Mouse (Mus musculus) adrenal gland, postnatal 25 days (tissue): ENCODE results near the gene Tsnax. TPM values are rescaled to one million over a fixed set of nuclear protein-coding genes. Genes with fewer than 3 reads are reported as not detected.

ENCODE experiments used
- DNase-seq: peaks from one replicate; pipeline ENCODE4 v3.0.0; 2021; ENCODE audit warnings: mixed read lengths
- long read RNA-seq: library from polyadenylated mRNA; stranded (forward); transcript quantifications from one replicate; pipeline ENCODE4 v2.0.0, GENCODE M21; 2021
- total RNA-seq: library from RNA; stranded (reverse); gene quantifications from 2 replicates; pipeline ENCODE4 v1.2.3, GENCODE M21; 2021

Gene Tsnax
- total RNA-seq: 84.8 and 93.5 TPM in 2 replicates
- long read RNA-seq, transcript Tsnax-202 (5 exons, 2,169 nt): minor isoform, 5 of 232 reads
- long read RNA-seq, transcript Tsnax-201 (6 exons, 2,391 nt): major isoform, 214 of 232 reads
- long read RNA-seq, partial matches to known transcripts: 10 of 232 reads
- long read RNA-seq, other reads (novel, unspliced or antisense): 3 of 232 reads

DNA sequence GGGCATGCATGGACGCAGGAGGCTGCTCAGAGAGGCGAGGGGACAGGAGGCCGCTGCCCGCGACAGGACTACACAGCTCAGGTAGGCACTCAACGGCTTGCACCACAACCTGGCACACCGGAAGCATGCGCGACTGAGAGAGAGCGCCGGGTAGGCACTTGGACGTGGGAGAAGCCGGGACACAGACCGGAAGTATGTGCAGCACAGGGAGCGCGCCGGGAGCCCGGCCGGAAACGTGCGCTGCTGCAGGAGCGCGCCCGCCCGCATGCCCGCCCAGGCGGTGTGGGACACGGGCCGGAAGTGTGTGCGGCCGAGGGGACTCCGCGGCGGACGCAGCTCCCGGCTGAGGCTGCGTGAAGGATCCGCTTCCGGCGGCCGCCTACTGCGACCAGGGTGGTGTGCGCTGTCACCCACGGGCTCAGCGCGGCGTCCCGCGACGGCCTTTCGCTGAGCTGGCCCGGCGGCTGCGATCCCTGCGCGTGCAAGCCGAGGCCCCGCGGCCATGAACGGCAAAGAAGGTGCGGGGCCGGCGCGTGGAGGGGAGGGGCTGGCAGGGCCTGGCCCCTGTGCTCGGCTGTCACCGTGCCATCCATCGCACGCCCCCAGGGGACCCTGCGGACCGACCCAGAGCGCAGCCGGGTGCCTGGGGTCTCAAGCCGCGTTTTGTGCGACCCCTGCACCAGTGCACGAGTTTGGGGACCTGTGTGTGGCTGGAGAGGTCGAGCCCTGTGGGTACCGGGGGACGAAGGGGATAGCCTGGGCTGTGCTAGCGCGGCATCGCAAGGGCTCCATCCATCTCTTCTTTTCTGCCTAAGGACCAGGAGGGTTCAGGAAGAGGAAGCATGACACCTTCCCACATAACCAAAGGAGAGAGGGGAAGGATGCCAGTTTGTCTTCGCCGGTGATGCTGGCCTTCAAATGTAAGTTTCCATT, at the start of gene Tsnax:
Tsnax (plus strand) TSS at position 303 of the 933 bp plus-strand sequence.
- DNase-seq: peak; percentile 93

DNA sequence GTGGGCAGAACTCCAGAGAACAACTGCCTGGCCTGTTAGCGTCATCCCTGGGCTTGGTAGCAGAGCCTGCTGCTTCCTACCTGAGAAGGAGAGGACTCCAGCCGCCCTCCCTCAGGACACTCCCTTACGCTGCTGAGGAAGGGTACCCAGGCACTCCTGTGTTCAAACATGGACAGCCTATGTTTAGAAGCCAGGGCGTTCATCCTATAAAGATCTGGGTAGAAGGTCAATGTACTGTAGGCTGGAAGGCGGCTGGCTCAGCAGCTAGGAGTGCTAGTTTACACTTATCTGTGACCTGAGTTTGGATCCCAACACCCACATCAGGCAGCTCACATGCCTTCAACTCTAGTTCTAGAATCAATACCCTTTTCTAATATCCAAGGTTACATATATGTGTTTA, 49.6 kb upstream of the Tsnax start:
- no peak for DNase-seq

GRCm38 (mm10) chr8:124964966-124965365, 47.8 kb upstream of the Tsnax start:
- DNase-seq: no peak

GRCm38 (mm10) chr8:124970312-124970933, 42.4 kb upstream of the Tsnax start:
- DNase-seq: no peak

GRCm38 (mm10) chr8:124973221-124973620, 39.6 kb upstream of the Tsnax start:
- DNase-seq: no peak

DNA sequence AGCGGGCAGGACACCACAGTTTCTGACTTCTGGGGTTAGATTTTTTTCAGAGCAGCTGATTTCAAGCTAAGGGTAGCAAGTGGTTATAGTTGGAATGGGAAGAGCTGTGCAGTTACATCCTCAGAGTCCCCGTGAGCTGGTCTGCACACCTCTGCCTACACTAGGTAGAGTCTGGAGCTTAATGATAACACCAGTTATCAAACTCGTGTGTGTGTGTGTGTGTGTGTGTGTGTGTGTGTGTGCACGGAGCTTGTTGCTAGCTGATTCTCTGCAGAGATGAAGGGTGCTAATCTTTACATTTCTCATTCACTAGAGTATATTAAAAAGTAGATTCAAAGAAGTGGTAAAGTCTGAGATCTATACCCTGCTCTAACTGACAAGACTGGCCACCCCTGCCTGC, 38.5 kb upstream of the Tsnax start:
- no peak for DNase-seq

- DNase-seq: no peak
Measured at GRCm38 (mm10) chr8:124976211-124976610, 36.6 kb upstream of the Tsnax start.

DNA sequence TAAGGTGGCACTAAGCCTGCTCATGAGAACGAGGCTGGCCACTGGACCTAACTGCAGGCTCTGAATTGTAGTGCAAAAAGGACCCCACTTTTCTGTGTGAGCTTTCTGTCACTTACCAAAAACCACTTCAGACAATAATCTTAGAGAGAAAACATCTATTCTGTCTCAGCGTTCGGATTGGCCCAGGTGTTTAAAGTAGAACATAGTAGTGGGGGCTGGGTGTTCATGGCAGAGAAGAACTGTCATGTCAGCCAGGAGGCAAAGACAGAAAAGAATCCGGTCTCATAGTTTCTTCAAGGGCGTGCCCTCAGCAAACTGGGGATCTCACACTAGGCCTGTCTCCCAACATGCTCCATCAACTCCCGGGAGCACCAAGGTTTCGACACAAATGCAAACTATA, 34.8 kb upstream of the Tsnax start:
- DNase-seq: no peak

DNA sequence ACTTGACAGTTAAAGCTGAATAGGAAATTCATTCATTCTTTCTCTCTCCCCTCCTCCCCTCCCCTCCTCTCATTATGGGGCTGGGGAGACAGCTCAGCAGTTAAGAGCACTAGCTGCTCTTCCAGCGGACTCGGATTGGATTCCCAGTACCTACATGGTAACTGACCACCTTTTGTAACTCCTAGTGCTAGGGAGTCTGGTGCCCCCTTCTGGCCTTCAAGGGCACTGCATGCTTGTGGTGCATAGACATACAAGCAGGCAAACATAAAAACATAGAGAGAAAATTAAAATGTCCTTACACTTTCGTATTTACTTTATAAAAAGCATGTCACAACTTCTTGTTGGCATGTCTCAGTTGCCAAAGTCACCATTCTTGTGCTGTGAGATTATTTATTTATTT, 32.8 kb upstream of the Tsnax start:
- DNase-seq: no peak

- DNase-seq: no peak
Measured at GRCm38 (mm10) chr8:124980828-124981227, 32.0 kb upstream of the Tsnax start.

DNA sequence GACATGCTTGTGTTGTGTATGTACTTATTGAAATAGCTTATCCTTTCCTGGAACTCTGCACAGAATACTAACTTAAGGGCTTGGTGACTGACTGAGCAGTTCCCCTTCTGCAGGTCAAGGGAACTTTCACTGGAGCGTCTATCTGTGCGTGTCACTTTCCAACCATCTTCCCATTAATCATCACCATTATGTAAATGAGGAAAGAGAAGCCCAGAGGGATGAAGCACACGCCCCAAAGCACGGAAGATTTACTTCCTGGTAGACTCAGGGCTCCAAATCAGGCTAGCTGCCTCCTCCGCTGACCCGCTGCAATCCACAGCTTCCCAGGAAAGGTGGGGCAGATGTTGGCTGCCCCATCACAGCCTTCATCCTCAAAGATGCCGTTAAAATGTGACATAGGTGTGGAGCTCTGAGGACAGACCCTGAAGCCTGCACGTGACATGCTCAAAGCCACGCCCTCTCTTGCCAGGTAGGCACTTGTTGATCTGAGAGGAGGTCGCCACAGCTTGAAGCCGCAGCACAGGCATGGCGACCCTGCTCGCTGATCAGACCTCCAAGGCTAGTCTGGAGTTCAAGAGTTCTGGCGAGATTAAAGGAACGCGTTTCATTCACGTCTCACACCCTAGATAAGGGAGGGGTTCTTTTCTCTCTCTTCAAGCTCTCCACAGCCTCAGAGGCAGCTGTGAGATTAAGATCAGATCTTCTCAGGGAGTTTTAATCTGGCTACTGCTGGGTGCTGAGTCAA, 21.7 kb upstream of the Tsnax start:
- DNase-seq: no peak

DNA sequence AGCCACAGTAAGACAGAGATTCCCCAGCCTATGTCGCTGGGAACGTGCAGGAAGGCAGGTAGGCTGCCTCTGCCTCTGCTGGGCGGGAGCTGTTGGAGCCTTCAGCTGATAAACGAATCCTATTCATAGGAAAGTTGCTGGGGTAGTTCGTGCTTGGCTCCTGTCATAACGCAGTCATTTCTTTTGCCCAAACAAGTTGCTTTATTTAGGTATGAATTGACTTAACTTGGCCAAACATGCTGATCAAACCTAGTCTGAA, 21.2 kb upstream of the Tsnax start:
- no peak for DNase-seq

- DNase-seq: no peak
Measured at GRCm38 (mm10) chr8:124995776-124996175, 17.0 kb upstream of the Tsnax start.

DNA sequence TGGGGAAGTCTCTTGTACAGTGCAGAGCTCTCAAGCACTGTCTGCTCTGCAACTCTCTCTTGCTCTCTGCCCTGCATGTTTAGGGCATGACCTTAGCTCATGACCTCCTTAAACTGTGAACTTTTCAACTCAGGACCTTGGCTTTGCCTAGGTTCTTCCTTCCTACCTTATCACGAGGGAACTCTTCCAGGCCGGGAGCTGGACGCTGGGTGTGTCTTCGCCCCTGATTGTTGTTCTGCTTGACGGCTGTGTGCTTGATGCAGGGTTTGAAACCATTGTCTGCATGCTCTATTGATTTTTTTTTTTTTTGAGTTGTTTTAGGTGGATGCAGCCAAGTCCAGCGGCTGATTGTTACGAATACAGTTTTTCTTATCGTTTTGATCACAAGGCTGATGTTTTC, 11.3 kb downstream of the Tsnax start:
- DNase-seq: no peak

DNA sequence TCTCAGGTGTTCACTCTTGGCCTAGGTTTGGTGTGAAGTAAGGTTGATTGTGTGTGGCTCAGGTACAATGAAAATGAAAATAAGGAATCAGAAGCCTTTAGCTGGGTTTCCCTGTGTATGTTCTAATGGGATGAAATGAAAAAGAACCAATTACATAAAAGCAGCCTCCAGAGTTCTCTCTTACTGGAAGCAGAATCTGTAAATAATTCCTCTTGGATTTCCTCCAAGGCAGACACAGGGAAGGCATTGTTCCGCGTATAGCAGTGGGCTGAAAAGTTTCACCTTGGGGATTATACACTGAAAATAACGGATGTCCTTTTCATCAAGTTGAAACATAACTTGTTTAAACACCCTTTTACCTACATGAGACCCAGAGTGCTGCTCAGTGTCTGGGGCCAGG, 14.4 kb downstream of the Tsnax start:
- no peak for DNase-seq

GRCm38 (mm10) chr8:125028841-125029240, 16.0 kb downstream of the Tsnax start:
- DNase-seq: no peak

GRCm38 (mm10) chr8:125031276-125031675, 18.5 kb downstream of the Tsnax start:
- DNase-seq: no peak

DNA sequence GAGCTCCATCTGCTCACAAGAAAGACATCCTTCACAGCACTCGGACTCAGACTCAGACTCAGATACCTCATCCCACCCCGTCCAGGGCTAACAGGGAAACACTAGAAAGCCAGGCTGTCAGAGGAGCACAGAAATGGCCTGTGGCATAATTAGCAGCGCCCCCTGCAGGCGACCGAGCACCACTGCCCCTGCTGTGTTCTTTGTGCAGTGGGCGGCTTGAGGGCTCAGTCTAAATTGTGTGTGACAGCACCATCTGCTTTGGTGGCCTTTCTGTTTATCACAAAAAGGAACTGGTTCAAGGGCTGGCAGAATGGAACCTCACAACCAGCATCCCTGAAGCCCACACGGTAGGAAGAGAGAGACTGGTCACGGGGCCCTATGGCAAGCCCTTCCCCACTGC, 21.9 kb downstream of the Tsnax start:
- peak; percentile 78 for DNase-seq

- DNase-seq: no peak
Measured at GRCm38 (mm10) chr8:125037081-125037480, 24.3 kb downstream of the Tsnax start.

DNA sequence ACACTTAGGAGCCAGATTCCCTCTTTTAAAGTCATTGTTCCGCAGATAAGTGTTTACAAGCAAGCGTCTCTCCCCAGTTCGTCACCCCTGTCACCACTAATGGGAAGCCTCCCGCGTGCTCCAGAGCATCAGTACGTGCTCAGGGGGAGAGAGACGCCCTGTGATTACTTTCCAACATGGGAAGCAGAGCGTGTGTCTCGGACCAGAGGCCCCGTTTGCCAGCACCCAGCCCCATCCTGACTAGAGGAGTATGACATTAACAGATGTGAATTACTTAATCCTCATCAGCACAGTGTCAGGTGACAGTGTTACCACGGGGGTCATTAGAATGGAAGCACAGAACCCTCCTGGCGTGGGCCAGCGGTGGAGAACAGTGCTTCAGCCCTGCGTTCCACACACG, 25.9 kb downstream of the Tsnax start:
- DNase-seq: no peak

DNA sequence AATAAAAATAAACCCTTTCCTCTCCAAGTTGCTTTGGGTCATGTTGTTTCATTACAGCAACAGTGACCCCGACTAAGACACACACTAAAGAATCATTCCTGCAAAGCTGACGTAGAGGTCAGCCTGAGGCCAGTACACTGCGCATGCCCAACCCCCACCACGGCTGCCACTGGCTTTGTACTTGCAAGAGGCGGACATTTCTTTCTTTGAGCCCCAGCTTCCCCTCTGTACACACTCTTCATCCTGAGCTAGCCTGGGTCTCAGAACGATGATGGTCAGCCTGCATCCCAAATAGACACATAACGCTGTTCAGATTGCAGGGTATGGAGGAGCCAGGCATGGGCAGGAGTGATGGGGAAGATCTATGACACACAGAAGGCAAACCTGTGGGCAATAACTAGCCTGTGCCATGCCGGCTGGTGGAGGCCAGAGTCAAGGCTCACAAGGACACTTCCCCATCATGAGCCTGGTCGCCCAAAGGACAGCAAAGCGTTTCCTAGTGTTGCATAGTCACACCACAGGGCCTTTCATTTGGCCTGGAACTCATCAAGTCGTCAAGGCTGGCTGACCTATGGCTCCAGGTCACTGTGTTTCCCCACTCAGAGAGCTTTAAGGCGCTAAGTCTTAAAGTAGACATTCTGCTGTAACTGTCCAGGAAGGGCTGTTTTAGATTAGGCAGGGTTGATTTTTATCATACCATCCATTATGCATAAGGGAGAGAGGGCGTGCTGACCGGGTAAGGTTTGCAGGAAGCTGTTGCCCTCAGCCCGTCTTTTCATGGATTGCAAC, 28.0 kb downstream of the Tsnax start:
- DNase-seq: no peak

DNA sequence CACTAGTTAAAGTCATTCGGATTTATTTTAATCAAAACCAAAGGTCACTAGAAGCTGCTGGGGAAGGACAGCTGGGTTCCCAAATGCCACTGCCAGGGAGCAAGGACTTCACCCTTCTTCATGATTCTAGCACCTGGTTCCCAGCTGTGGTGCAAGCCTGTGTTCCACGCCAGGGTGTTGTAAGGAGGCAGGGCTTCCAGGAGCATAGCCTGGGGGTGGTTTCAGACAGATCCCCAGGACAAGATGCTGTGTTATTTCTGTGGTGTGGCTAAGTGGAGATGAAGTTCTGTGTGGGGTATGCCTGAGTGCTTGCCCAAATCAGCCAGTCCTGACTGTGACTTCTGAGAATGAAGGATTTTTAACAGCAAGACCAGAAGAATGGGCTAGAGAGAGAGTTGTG, 28.7 kb downstream of the Tsnax start:
- no peak for DNase-seq
